ENCODE assay signal across 18 mouse cellular contexts in genomic region chr7:58475139-58475538, GRCm38 (mm10).
A peak's percentile ranks its signal among the peaks of the same experiment; 100 is the strongest.
DNase-seq lines count a peak whose midpoint lies in the region; ATAC-seq lines count a peak whose summit lies in the region.
"Had no signal": no experiment of that assay in that cellular context is flagged by ENCODE, and none has a peak within 500 bp of the region (broad histone marks: within the 10 kb centered on the region; RNA-seq: fewer than 3 reads in every experiment).

No protein-coding gene starts in this region.

- peak; percentile 42 for ATAC-seq in common myeloid progenitor, adult 5-6 weeks (replicated peaks; ENCODE audit: low read depth, poor library complexity, severe bottlenecking)
- ATAC-seq in megakaryocyte progenitor cell, adult 5-6 weeks (replicated peaks; ENCODE audit: poor library complexity): peak; percentile 55
- ATAC-seq: forebrain, embryonic 16.5 days; hindbrain, postnatal 0 days had no signal

- DNase-seq in 3T3-L1 (ENCODE audit: low read depth, low spot score) (peak; percentile 8), 416B (ENCODE audit: low read depth) (peak; percentile 50)
- no peak for DNase-seq in cerebellum, adult 8-10 months
- DNase-seq in heart, postnatal 10 days: no peak
- DNase-seq in right cerebral cortex, postnatal 14 days: no peak
- DNase-seq: adrenal gland, postnatal 25 days; cerebellum, adult 9-11 months; gastrocnemius, postnatal 25 days; heart, postnatal 4 days; kidney, adult 11 months; layer of hippocampus, adult 9-11 months; left cerebral cortex, postnatal 4 days; midbrain, embryonic 14.5 days; spleen, adult 18-20 months had no signal

- intact Hi-C loops in heart, postnatal 10 days (cut with DNase I): no loop called here

Comparison
In these comparisons a context has a peak if more than half of its experiments do, and no peak if none do; other contexts are left out.
1. DNase-seq: peak in 3T3-L1 (single experiment) and 416B (single experiment); none in cerebellum, adult 8-10 months (single experiment), heart, postnatal 10 days (0 of 2) and right cerebral cortex, postnatal 14 days (single experiment).